Comparison of ENCODE assay signal across 25 mouse cellular contexts in genomic region chr3:58985816-58986215, GRCm38 (mm10).
"Had no signal": no experiment of that assay in that cellular context is flagged by ENCODE, and none has a peak within 500 bp of the region (broad histone marks: within the 10 kb centered on the region; RNA-seq: fewer than 3 reads in every experiment).

No protein-coding gene starts in this region.

- DNase-seq: gastrocnemius, postnatal 14 days; gastrocnemius, postnatal 36 days; heart, adult 18-20 months; heart, postnatal 10 days; heart, postnatal 36 days; kidney, adult 11 months; kidney, adult 2 months; kidney, adult 9 months; kidney, postnatal 14 days; kidney, postnatal 36 days; layer of hippocampus, adult 9-11 months; layer of hippocampus, postnatal 36 days; left cerebral cortex, postnatal 4 days had no signal

- H3K9me3 ChIP-seq: heart, embryonic 10.5 days; heart, embryonic 12.5 days; hindbrain, embryonic 13.5 days; hindbrain, embryonic 15.5 days; kidney, embryonic 15.5 days; limb, embryonic 13.5 days; limb, embryonic 15.5 days; liver, embryonic 12.5 days had no signal

- H3K4me2 ChIP-seq: heart, embryonic 12.5 days; hindbrain, embryonic 13.5 days; hindbrain, embryonic 15.5 days; kidney, embryonic 15.5 days; limb, embryonic 13.5 days; limb, embryonic 15.5 days; liver, embryonic 12.5 days had no signal

- H3K27ac ChIP-seq: heart, embryonic 10.5 days; hindbrain, embryonic 13.5 days; hindbrain, embryonic 15.5 days; hindbrain, postnatal 0 days; kidney, embryonic 15.5 days; kidney, postnatal 0 days; limb, embryonic 13.5 days; limb, embryonic 15.5 days; liver, embryonic 12.5 days; liver, embryonic 14.5 days had no signal

- H3K4me1 ChIP-seq: hindbrain, embryonic 13.5 days; limb, embryonic 15.5 days had no signal

- H3K4me3 ChIP-seq: heart, embryonic 10.5 days; heart, embryonic 12.5 days; hindbrain, embryonic 13.5 days; hindbrain, embryonic 15.5 days; kidney, embryonic 15.5 days; limb, embryonic 13.5 days; limb, embryonic 15.5 days; liver, embryonic 12.5 days had no signal

- ATAC-seq: hindbrain, postnatal 0 days; intestine, embryonic 16.5 days; liver, embryonic 12.5 days had no signal

- H3K36me3 ChIP-seq: heart, embryonic 10.5 days; heart, embryonic 12.5 days; hindbrain, embryonic 13.5 days; hindbrain, embryonic 15.5 days; kidney, embryonic 15.5 days; limb, embryonic 13.5 days; limb, embryonic 15.5 days; liver, embryonic 12.5 days had no signal

- H3K9ac ChIP-seq: heart, embryonic 12.5 days; hindbrain, embryonic 13.5 days; hindbrain, embryonic 15.5 days; kidney, embryonic 15.5 days; limb, embryonic 13.5 days; limb, embryonic 15.5 days; liver, embryonic 12.5 days; liver, embryonic 14.5 days had no signal
